Mouse (Mus musculus): ENCODE measurements at regions not wholly inside any gene's neighbourhood (a gene's known extent, or its start where the extent isn't known, plus 50 kb on each side); places are given as distances from the start of the nearest gene placed in this dataset.

- ATAC-seq (replicated peaks in 1 of 2; ENCODE audit: insufficient read depth in 1 of 2, low FRiP score in 2 of 2, low TSS enrichment in 1 of 2, low read depth in 1 of 2, poor library complexity in 2 of 2, severe bottlenecking in 2 of 2), result no peak
Measured at GRCm38 (mm10) chr3:149041188-149041587, 50.8 kb upstream of the Adgrl2 start.

Measured in hematopoietic stem cell, adult 5-6 weeks (primary cell).